Mouse (Mus musculus) urinary bladder, adult 2 months (tissue): Measurements from ENCODE around the gene Susd4. TPM values are rescaled to one million over a fixed set of nuclear protein-coding genes. Genes with fewer than 3 reads are reported as not detected.

ENCODE experiments used
- DNase-seq: peaks from one replicate; pipeline ENCODE4 v3.0.0; 2022; ENCODE audit warnings: low spot score
- polyA plus RNA-seq: library from polyadenylated mRNA; depleted of rRNA; stranded (reverse); fragments of >200 nt; gene quantifications from 2 replicates; pipeline ENCODE4 v1.2.3, GENCODE M21; 2012; rRNA removed

Gene Susd4
- polyA plus RNA-seq, 1 experiment = 9.2 TPM

DNA sequence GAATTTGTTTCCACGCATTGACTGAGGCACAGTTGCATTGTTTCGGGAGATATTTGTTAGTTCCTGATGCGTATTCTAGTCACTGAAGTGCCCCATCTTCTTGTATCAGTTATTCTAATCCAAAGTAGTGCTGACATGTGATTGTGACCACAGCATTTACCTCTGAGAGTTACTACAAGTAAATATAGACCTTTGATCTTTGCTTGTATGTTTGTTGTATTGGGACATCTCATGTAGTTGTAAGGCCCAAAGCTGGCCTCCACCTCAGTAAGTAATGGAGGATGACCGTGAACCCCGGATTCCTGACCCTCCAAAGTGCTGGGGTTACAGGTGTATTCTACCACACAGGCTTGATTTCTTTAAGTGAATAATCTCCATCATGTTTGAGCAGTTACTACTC, 152.5 kb downstream of the Susd4 start:
- no peak for DNase-seq

DNA sequence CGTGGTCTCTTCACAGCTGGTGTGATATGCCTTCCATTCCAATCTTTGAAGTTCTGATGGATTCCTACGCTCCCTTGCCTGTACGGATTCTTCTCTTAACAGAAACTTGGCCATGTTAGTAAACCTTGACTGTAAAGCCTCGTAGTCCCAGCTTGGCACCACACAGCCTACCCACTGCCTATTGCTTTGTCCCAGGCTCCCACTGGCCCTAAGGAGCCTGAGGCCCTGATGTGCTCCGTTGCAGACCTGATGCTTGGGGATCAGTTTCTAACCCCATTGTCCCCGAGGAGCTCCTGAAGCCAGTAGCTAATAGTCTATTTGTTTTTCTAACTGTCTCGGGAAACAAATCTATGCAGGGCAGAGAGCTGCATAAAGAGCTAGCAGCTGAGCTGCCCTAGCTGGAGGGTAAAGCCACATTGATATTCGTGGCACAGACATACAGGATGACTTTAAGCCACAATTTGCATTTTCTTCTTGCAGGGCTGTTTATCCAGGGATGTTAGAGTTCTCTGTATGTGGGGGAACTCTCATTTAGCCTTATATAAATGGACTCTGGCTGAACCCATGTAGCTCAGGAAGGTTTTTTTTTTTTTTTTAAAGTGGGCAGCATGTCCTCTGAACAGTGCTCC, 155.2 kb downstream of the Susd4 start:
- DNase-seq = no peak

DNA sequence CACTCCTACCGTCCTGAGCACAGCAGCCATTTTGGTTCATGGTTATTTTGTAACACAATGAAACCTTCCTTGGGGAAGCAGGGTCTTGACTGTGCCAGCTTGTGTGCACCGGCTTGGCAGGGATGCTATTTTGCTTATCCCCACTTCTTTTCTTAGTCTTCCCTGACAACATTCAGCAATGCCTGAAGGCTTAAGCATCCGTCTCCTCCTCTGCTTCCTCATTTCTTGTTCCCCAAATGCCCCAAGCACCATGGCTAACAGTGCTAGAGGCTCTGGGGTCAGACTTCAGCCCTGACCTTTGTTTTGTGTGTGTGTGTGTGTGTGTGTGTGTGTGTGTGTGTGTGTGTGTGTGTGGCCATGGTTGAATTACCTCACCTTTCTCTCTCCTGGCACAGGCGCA, 159.2 kb downstream of the Susd4 start:
- DNase-seq = no peak

DNA sequence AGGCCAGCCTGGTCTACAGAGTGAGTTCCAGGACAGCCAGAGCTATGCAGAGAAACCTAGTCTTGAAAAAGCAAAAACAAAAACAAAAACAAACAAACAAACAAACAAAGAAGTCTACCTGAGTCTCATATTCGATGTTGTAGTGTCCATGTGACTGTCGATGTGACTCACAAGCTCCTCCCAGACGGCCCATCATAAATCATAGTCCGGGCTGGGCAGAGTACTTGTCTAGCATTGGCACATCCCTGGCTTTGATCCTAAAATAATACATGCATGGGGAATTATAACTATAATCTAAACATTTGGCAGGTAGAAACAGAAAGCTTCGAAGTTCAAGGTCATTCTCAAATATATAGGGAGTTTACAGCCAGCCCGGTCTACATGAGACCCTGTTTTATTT, 162.8 kb downstream of the Susd4 start:
- no peak for DNase-seq

DNA sequence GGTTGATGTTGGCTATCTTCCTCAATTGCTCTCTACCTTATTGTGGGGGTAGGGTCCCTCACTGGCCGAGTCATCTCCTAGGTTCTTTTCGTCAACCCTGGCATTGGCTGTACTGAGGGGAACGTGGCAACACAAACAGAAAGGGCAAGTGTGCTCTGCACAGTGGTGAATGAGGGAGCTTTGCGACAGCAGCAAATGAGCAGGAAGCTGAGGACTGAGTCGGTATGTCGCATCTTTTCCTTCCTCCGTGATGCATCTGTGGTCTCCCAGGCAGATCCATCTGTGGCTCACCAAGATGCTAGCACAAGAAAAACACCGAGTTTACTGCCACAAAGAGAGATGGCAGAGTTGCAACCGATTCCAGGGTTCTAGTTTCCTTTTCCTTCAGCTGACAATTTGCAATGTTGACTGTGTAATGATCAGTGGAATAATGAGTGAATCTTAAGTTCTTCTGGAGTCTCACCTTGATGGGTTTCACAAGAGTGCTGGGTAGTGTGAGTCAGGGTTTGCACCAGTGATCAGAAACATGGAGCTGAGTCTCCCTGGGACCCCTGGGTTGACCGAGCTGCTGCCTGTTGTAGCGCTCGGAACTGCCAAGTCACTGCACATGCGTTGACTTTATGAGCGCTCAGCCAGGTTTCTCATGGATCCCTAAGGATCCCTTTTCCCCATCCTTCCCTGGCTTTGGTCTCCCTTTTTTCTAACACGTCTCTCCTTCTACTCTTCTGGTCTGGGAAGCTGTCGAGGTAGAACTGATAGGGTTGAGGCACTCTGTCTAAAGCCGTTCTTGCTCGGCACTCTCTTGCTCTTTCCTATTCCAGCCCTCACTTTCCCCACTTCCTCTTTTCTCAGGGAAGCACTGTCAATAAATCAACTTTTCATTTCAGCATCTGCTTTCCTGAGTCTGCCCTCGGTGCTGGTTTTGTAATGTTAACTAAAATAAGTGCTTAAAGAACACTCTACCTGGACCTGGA, 164.5 kb downstream of the Susd4 start:
- DNase-seq = no peak

DNA sequence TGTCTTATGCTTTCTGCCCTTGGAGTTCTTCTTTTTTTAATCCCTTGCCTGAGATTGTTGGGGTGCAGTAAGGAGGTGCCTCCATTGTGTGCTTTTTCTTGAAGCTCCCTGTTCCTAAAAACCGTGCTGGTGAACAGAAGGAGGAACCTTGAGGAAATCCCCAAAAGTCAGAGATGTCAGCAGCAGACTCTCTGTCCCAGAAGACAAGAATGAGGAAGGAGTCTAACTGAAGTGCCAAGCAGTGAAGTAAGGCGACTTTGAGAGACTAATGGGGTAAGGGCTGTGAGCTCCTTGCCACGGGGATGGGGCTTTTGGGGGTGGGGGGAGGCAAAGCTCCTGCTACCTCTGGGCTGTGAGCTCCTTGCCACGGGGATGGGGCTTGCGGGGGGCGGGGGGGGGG, 171.8 kb downstream of the Susd4 start:
- DNase-seq = no peak

DNA sequence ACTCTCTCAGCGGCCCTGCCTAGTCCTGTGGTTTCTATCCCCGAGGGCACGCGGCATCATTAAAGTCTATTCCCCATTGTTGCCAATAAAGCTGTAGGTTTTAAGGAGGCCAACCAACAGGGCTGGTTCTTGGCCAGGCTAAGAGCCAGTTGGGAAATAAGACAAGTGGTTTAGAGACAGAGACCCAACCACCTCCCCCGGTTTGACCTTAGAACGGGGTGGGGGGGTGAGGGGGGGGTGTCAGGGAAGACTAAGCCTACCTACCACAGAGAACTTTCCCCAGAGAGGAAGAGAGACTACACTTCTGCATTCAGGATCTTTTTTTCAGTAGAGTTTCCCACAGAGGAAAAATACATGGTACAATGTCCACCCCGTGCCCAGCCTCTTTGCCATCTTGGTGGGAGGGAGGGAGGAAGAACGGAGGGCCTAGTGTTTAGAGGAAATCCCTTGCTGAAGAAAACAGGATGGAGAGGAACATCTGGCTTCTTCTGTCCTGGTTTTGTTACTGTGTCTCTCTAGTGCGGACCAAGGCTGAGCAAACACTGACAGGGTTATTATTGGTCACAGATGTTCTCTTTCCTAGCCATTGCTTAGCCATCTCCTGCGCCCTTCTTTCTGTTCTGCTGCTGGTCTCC, 173.9 kb downstream of the Susd4 start:
- DNase-seq = no peak

DNA sequence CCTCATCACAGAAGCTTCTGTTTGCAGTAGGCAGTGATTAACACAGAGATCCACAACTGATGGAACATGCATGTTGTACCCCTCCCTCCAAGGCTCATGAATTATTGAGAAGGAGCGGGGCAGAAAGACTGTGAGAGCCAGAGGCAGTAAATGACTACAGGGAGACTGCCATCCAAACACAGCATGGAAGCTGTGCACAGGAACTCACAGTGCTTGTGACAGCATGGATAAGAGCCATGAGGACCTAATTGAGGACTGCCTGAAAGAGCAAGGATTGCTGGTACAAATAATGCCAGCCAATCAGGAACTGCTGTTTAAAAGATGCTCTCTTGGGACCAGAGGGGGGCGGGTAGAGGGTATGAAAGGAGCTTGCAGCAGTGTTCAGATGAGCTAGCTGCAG, 178.3 kb downstream of the Susd4 start:
- no peak for DNase-seq

DNA sequence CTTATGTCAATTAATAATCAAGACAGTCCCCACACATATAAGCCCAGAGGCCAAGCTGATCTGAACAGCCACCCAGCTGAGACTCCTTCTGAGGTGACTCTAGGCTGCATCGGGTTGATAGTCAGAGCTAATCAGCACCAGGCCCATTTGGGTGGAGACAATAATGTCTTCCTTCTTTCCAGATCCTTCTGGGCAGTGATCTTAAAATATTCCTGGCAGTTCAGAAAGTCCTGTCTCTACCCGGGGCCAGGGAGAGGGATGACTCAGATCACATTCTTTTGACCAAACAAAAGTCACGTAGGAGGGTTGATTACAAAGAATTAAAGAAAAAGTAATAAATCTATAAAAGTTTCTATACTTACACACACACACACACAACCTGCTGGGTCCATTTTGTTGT, 180.3 kb downstream of the Susd4 start:
- DNase-seq = no peak

DNA sequence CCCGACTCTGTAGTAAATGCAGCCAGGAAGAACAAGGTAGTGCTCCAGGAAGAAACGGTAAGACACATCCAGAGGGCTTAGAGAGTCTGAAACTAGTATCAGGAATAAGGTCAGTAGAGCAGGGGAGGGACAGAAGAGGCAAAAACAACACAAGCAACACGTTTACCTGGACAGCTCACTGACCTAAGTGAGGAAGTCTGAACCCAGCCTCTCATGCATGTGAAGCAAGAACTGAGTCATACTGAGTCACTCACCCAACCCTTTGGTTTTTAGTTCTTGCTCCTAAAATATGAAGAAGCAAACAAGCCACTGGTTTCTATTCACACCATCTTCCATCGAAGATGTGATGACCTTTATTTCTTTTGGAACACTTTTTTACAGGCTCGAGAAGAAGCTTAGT, 181.0 kb downstream of the Susd4 start:
- DNase-seq = no peak

DNA sequence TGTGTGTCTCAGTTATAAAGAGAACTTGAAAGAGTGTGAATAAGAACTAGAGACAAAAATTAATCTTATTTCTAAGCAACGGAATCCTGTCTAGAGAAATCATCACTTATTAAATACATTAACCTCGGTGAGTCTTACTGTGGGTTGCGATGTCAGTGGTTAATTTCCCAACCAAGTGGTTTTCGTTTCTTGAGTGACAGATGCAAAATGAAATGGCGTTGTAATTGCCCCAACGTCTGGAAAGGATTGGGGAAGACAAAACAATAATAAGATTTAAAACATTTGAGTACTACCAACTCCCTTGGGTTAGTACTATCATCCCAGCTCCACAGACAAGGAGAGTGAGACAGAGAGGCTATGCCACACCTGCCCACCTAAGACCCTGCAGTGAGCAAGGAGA, 181.9 kb downstream of the Susd4 start:
- no peak for DNase-seq

Other genes starting within 250 kb of the Susd4 start
- gene Capn2, start 246.3 kb upstream of the Susd4 start, polyA plus RNA-seq = 98.2 and 103 TPM in 2 replicates
- 0.07 and 0.09 TPM in 2 replicates for gene Capn8, start 198.9 kb upstream of the Susd4 start, polyA plus RNA-seq
- gene Ccdc185, start 14.7 kb upstream of the Susd4 start, polyA plus RNA-seq = not detected in 2 replicates
- gene Tlr5, start 190.9 kb downstream of the Susd4 start, polyA plus RNA-seq = 4.1 and 4.3 TPM in 2 replicates